Mouse (Mus musculus) liver, embryonic 16.5 days (tissue): Measurements from ENCODE around the gene Dcaf4. TPM values are rescaled to one million over a fixed set of nuclear protein-coding genes. Genes with fewer than 3 reads are reported as not detected.

ENCODE experiments used
- ATAC-seq: fragments of 200-750 bp; cut with Nextera tagmentation; 2 replicates; pipeline ENCODE4 v1.8.0; 2017; ENCODE audit warnings: low read depth, mild to moderate bottlenecking, moderate number of reproducible peaks, moderate library complexity
- H3K27ac ChIP-seq: fragments of 300-500 bp; sonication (generic); 2 replicates; pipeline ENCODE4 v1.5.1; 2014; ENCODE audit warnings: mild to moderate bottlenecking, low read length
- H3K27me3 ChIP-seq: fragments of 300-500 bp; sonication (generic); 2 replicates; pipeline ENCODE4 v1.6.1; 2014; ENCODE audit warnings: low read depth, low read length, mixed read lengths; ENCODE audit not compliant: control insufficient read depth, insufficient read depth
- H3K36me3 ChIP-seq: fragments of 300-500 bp; sonication (generic); 2 replicates; pipeline ENCODE4 v1.6.1; 2014; ENCODE audit warnings: mild to moderate bottlenecking; ENCODE audit not compliant: control insufficient read depth, insufficient read depth
- H3K4me1 ChIP-seq: fragments of 300-500 bp; sonication (generic); 2 replicates; pipeline ENCODE4 v1.6.1; 2014; ENCODE audit warnings: low read depth, low read length, mixed read lengths; ENCODE audit not compliant: control insufficient read depth
- H3K4me2 ChIP-seq: fragments of 300-500 bp; sonication (generic); 2 replicates; pipeline ENCODE4 v1.6.1; 2014; ENCODE audit warnings: low read depth, low read length, mixed read lengths
- H3K4me3 ChIP-seq: fragments of 300-500 bp; sonication (generic); 2 replicates; pipeline ENCODE4 v1.5.1; 2014; ENCODE audit warnings: low read depth, mild to moderate bottlenecking, low read length
- H3K9ac ChIP-seq: fragments of 300-500 bp; sonication (generic); 2 replicates; pipeline ENCODE4 v1.6.1; 2014; ENCODE audit warnings: low read depth, low read length
- H3K9me3 ChIP-seq: fragments of 300-500 bp; sonication (generic); replicated peaks from 2 replicates; pipeline ENCODE4 v1.6.1; 2016; ENCODE audit warnings: low read length; ENCODE audit not compliant: control insufficient read depth
- WGBS: fragments of 180-500 bp; shearing (Covaris S2); extraction: QIAGEN DNeasy Blood & Tissue Kit; methylation state at CpG from one replicate; pipeline ENCODE4 v1.1.7; 2014; ENCODE audit not compliant: insufficient replicate concordance; 5-methylcytosine and 5-hydroxymethylcytosine counted together
- polyA plus RNA-seq: library from polyadenylated mRNA; unstranded; fragments of >200 nt; fragmentation: Nextera tagmentation; extraction: Ambion mirVana; gene quantifications from 2 replicates; pipeline ENCODE4 v1.2.1, GENCODE M21; 2015

Gene Dcaf4
- polyA plus RNA-seq, 1 experiment from 2014 or later: 18.3 TPM

DNA sequence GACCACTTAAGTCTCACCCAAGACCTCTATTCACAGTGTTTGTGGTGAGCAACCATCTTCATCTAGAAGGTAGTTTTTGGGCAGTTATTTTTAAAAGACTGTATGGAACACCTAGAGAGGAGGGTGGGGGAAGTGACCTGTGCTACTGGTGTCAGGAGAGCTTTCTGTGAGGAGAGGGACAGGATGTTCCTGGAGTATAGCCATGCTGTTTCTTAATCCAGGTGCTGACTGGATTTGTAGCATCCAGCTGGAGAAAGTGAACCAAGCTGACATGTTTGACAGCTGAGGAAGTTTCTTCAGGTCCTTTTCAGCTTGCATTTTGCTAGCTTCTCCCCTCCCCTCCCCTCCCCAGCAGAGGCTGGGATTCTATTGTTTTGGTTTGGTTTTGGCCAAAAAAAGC is 24.5 kb downstream of the Dcaf4 start:
- ATAC-seq: no peak
- Histone ChIP-seq H3K27me3 (no peaks in the 10 kb centered on the region), H3K9me3 (no peaks in the 10 kb centered on the region), H3K4me2 (no peak overlapping the region), H3K4me1 (no peaks in the 10 kb centered on the region), H3K36me3 (peaks cover 12% of the 10 kb centered on the region), H3K4me3 (no peak overlapping the region), H3K27ac (no peak overlapping the region), H3K9ac (no peak overlapping the region)

DNA sequence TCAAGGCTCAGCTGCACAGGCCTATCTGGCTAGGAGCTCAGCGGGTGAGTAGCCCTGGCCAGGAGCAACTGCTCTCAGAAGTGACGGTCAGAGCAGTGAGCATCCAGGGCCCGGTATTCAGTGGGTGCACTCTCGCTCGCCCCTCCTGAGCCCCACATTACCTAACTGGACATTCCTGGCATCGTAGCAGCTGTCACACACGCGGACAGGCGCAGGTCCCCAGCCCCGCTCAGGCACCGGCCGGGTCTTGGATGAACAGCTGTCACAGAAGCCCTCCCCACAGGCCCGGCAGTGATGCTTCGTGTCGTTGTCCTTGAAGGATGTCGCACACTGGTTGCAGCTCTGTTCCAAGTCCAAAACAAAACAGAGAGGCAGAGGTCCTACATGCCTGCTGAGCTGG is 31.0 kb downstream of the Dcaf4 start:
- H3K4me2 ChIP-seq: no peak overlapping the region
- H3K4me1 ChIP-seq: peaks cover 7% of the 10 kb centered on the region; the same call in 1 of the 2 replicates
- no peaks in the 10 kb centered on the region for H3K27me3 ChIP-seq
- H3K9me3 ChIP-seq: no peaks in the 10 kb centered on the region
- ATAC-seq: no peak
- H3K9ac ChIP-seq: no peak overlapping the region
- no peak overlapping the region for H3K4me3 ChIP-seq
- no peak overlapping the region for H3K27ac ChIP-seq
- WGBS: 92% methylated on average over 16 of the region's 16 CpGs
- peaks cover 35% of the 10 kb centered on the region for H3K36me3 ChIP-seq

DNA sequence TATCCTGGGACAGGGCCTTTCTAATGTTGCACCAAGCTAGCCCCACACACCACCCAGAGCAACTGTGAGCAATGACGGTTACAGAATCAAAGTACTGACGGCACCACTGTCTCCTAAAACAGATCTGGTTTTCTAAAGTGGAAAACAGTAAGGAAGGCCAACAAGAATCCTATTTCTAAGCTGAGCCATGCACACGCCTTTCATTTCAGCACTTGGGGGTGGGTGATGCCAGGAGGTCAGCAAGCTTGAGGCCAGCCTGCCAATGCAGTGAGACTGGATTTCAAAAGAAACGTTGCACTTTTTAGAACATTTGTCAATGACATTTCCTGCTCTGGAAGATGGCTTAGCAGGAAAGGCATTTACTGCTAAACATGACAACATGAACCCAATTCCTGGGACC is 33.5 kb downstream of the Dcaf4 start:
- 83% methylated on average over 4 of the region's 4 CpGs for WGBS
- H3K4me1 ChIP-seq: peaks cover 7% of the 10 kb centered on the region; the same call in 1 of the 2 replicates
- no peak overlapping the region for H3K9ac ChIP-seq
- H3K36me3 ChIP-seq: peaks cover 27% of the 10 kb centered on the region
- H3K27ac ChIP-seq: no peak overlapping the region
- no peak overlapping the region for H3K4me2 ChIP-seq
- no peak for ATAC-seq
- no peak overlapping the region for H3K4me3 ChIP-seq
- no peaks in the 10 kb centered on the region for H3K9me3 ChIP-seq
- H3K27me3 ChIP-seq: no peaks in the 10 kb centered on the region

DNA sequence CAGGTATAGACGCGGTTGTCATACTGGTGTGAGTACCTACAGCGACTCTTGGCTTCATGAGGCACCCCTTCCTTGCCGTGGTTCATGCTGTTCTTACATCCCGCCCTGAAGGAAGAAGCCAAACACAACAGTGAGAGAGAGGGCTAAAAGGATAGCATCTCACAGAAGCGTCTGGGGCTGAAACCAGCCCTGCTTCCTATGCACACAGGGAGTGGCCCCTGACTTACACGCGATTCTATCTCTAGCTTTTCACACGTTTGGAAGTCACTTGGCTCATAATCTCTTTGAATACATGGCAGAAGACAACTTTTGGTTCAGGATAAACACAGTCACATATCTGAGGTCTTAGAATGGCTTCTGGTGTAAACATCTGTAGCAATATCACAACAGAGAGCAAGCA is 35.3 kb downstream of the Dcaf4 start:
- Histone ChIP-seq H3K9ac (no peak overlapping the region), H3K4me1 (peaks cover 7% of the 10 kb centered on the region; the same call in 1 of the 2 replicates), H3K36me3 (peaks cover 27% of the 10 kb centered on the region), H3K4me2 (no peak overlapping the region), H3K9me3 (no peaks in the 10 kb centered on the region), H3K27ac (no peak overlapping the region), H3K27me3 (no peaks in the 10 kb centered on the region), H3K4me3 (no peak overlapping the region)
- 37% methylated on average over 9 of the region's 9 CpGs for WGBS
- no peak for ATAC-seq

DNA sequence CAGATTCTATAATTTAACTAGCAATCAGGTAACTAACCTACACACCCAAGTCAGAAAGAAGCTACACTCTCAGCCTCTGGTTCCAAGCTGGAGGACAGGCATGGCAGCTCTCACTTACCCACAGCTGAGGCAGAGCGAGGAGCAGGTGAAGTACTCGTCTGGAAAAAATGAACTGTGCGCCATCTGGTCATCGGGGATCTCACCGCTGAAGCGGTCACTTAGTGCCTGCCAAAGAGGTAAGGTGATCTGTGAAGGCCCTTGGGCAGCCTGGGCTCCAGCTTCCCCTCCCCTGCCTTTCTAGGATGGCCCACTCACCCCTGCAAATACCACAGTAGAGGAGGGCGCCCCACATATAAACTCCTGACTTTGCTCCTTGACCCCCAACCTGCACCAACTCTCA is 38.2 kb downstream of the Dcaf4 start:
- WGBS: 89% methylated on average over 7 of the region's 7 CpGs
- peaks cover 7% of the 10 kb centered on the region; the same call in 1 of the 2 replicates for H3K4me1 ChIP-seq
- no peak overlapping the region for H3K4me2 ChIP-seq
- no peak for ATAC-seq
- H3K36me3 ChIP-seq: peaks cover 20% of the 10 kb centered on the region
- H3K27ac ChIP-seq: no peak overlapping the region
- no peaks in the 10 kb centered on the region for H3K27me3 ChIP-seq
- H3K9ac ChIP-seq: no peak overlapping the region
- H3K9me3 ChIP-seq: no peaks in the 10 kb centered on the region
- no peak overlapping the region for H3K4me3 ChIP-seq

DNA sequence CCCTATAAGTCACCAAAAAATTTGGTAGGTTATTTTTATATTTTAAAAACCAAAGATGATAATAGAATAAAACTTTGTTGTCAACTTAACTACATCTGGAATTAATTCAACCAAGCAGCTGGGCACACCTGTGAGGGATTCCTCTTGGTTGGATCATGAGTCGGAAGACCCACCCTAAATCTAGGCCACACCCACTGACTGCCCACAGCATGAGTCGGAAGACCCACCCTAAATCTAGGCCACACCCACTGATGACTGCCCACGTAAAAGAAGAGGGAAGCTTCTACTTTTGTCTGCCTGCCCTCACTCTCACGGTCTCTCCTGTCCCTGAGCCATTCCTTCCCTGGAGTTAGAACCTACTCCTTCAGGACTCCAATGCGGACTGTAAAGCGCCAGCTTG is 39.9 kb downstream of the Dcaf4 start:
- Histone ChIP-seq H3K27ac (no peak overlapping the region), H3K4me2 (no peak overlapping the region), H3K4me3 (no peak overlapping the region), H3K27me3 (no peaks in the 10 kb centered on the region), H3K9me3 (no peaks in the 10 kb centered on the region), H3K4me1 (peaks cover 7% of the 10 kb centered on the region; the same call in 1 of the 2 replicates), H3K36me3 (peaks cover 12% of the 10 kb centered on the region), H3K9ac (no peak overlapping the region)
- WGBS: 52% methylated on average over 6 of the region's 6 CpGs
- no peak for ATAC-seq

DNA sequence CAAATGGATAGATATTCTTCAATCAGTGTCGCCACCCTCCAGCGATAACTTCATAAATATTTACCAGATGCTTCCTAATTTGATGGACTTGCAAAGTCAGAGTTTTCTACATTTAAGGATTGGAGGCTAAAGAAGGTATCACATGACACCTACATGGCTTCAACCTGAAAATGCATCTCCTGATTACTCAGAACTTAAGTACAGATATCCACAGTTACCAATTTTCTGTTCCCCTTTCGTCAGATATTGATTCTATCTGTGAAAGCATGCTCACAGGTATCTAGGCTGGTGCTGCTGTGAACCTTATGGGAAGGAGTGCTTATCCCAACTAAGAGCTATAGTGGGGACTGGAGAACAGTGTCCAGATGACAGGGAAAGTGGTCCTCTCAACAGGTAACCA is 42.3 kb downstream of the Dcaf4 start:
- 78% methylated on average over 3 of the region's 3 CpGs for WGBS
- ATAC-seq: no peak
- H3K27ac ChIP-seq: no peak overlapping the region
- no peaks in the 10 kb centered on the region for H3K9me3 ChIP-seq
- H3K4me3 ChIP-seq: no peak overlapping the region
- H3K36me3 ChIP-seq: peaks cover 7% of the 10 kb centered on the region
- no peaks in the 10 kb centered on the region for H3K27me3 ChIP-seq
- H3K9ac ChIP-seq: no peak overlapping the region
- H3K4me1 ChIP-seq: no peaks in the 10 kb centered on the region; the same call in 1 of the 2 replicates
- H3K4me2 ChIP-seq: no peak overlapping the region

DNA sequence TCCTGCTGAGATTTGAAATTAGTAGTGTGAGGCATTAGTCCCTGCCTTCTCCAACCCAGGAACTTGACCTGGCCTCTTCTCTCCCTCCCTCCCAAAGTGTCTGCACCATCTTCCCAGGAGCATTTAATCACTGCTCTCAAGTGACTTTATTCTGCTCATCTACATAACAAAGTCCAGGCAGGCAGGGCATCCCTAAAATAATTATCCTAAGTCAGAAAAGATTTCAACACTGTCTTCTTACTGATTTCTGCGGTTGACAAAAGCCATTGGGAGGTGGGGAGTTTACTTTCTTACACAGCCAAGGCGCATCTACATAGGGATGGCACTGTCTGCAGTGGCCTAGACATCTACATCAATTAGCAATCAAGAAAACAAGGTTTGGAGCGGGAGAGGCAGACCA is 49.6 kb downstream of the Dcaf4 start:
- 81% methylated on average over 3 of the region's 3 CpGs for WGBS
- no peaks in the 10 kb centered on the region for H3K9me3 ChIP-seq
- no peak overlapping the region for H3K9ac ChIP-seq
- no peak overlapping the region for H3K4me3 ChIP-seq
- no peaks in the 10 kb centered on the region; the same call in none of the 2 replicates for H3K4me1 ChIP-seq
- H3K27me3 ChIP-seq: no peaks in the 10 kb centered on the region
- no peak overlapping the region for H3K27ac ChIP-seq
- no peak for ATAC-seq
- no peak overlapping the region for H3K4me2 ChIP-seq
- peaks cover 30% of the 10 kb centered on the region for H3K36me3 ChIP-seq

DNA sequence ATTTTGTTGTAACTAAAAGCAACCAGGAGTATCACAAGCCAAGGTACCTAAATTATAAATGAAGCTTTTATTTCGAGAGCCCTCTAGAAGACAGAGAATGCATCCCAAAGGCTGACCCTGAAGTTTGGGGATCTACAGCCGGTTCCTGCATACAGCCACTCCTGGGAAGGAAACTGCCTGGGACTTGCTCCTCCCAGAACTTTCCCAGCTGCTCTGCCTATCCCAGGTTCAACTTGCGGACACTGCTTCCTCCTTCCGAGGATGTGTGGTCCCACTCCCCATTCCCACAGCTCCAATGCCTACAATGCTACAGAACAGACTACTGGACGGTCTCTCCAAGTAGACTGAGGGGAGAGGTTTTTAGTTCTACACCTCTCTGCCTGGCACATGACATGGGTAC is 52.5 kb downstream of the Dcaf4 start:
- WGBS: 77% methylated on average over 5 of the region's 5 CpGs
- Histone ChIP-seq H3K27me3 (no peaks in the 10 kb centered on the region), H3K9me3 (no peaks in the 10 kb centered on the region), H3K4me2 (no peak overlapping the region), H3K9ac (no peak overlapping the region), H3K36me3 (peaks cover 37% of the 10 kb centered on the region), H3K4me3 (no peak overlapping the region), H3K4me1 (peaks cover 3% of the 10 kb centered on the region), H3K27ac (no peak overlapping the region)
- no peak for ATAC-seq
